Mouse (Mus musculus) ES-E14 (cell line): ENCODE measurements around the gene Gm27029. TPM values are rescaled to one million over a fixed set of nuclear protein-coding genes. Genes with fewer than 3 reads are reported as not detected.
"Not testable (repeated sequence)": the region's sequence is repeated elsewhere in the genome, so short reads cannot be mapped to it uniquely, and the experiment has no call there.

Experiments
- DNase-seq: peaks from one replicate; pipeline ENCODE4 v3.0.0-alpha.2; 2013; ENCODE audit warnings: low read depth, low spot score
- H3K27ac ChIP-seq: 2 replicates; pipeline ENCODE4 v1.5.1; 2012; ENCODE audit warnings: low read depth, mild to moderate bottlenecking, low read length, moderate library complexity, mixed read lengths; ENCODE audit not compliant: poor library complexity, insufficient read depth, severe bottlenecking
- H3K36me3 ChIP-seq: 2 replicates; pipeline ENCODE4 v1.6.1; 2012; ENCODE audit warnings: mild to moderate bottlenecking, low read length, moderate library complexity, mixed read lengths; ENCODE audit not compliant: control insufficient read depth, poor library complexity, insufficient read depth, severe bottlenecking
- H3K4me1 ChIP-seq, 2 experiments: fragments of 150-350 bp in 1 of 2; sonication (generic) in 1 of 2; 2 replicates each; pipeline ENCODE4 v1.6.1; 2012; ENCODE audit warnings: low read length in 2 of 2, mild to moderate bottlenecking in 1 of 2, mixed read lengths in 1 of 2; ENCODE audit not compliant: control insufficient read depth in 2 of 2, insufficient read depth in 2 of 2, poor library complexity in 1 of 2
- H3K4me3 ChIP-seq, 2 experiments: fragments of 150-350 bp in 1 of 2; sonication (generic) in 1 of 2; 2 replicates each; pipeline ENCODE4 v1.5.1; 2012; ENCODE audit warnings: low read length in 2 of 2, low read depth in 1 of 2, mild to moderate bottlenecking in 1 of 2, mixed read lengths in 1 of 2; ENCODE audit not compliant: insufficient read depth in 1 of 2, poor library complexity in 1 of 2, severe bottlenecking in 1 of 2
- H3K9ac ChIP-seq: 2 replicates; pipeline ENCODE4 v1.6.1; 2012; ENCODE audit warnings: low read depth, mild to moderate bottlenecking, low read length, mixed read lengths; ENCODE audit not compliant: poor library complexity, insufficient read depth, severe bottlenecking
- H3K9me3 ChIP-seq: fragments of 150-350 bp; sonication (generic); 2 replicates; pipeline ENCODE4 v1.6.1; 2012; ENCODE audit warnings: low read depth, mild to moderate bottlenecking, low read length; ENCODE audit not compliant: control insufficient read depth, insufficient read depth
- CHD2 ChIP-seq: IDR thresholded peaks from 2 replicates; pipeline ENCODE4 v1.6.1; 2014; ENCODE audit warnings: mild to moderate bottlenecking, low read depth, low read length, inconsistent platforms
- HCFC1 ChIP-seq: IDR thresholded peaks from 2 replicates; pipeline ENCODE4 v1.6.1; 2012; ENCODE audit warnings: low read length, inconsistent platforms, borderline replicate concordance; ENCODE audit not compliant: insufficient read depth
- MAFK ChIP-seq: IDR thresholded peaks from 2 replicates; pipeline ENCODE4 v1.6.1; 2014; ENCODE audit warnings: mild to moderate bottlenecking, low read depth, low read length, inconsistent platforms; ENCODE audit not compliant: insufficient read depth
- ZC3H11A ChIP-seq: IDR thresholded peaks from 2 replicates; pipeline ENCODE4 v1.6.1; 2012; ENCODE audit warnings: low read depth, mild to moderate bottlenecking, inconsistent platforms, low read length, borderline replicate concordance
- ZNF384 ChIP-seq: IDR thresholded peaks from 2 replicates; pipeline ENCODE4 v1.6.1; 2012; ENCODE audit warnings: low read depth, low read length, inconsistent platforms
- in situ Hi-C, 2 experiments: fragments of 600-800 bp; cut with MboI; formaldehyde crosslinking; loops; one replicate each; pipeline ENCODE4 v1.15.1; 2025; ENCODE audit warnings: low sequenced_read_pairs in 2 of 2, inconsistent platforms in 1 of 2; ENCODE audit not compliant: unreplicated experiment in 2 of 2
- total RNA-seq: library from RNA; depleted of rRNA; stranded (reverse); fragments of 300-350 nt; gene quantifications from 2 replicates; pipeline ENCODE4 v1.2.3, GENCODE M21; 2012

Gm27029 gene
- total RNA-seq, 1 experiment = 5.4 TPM

DNA sequence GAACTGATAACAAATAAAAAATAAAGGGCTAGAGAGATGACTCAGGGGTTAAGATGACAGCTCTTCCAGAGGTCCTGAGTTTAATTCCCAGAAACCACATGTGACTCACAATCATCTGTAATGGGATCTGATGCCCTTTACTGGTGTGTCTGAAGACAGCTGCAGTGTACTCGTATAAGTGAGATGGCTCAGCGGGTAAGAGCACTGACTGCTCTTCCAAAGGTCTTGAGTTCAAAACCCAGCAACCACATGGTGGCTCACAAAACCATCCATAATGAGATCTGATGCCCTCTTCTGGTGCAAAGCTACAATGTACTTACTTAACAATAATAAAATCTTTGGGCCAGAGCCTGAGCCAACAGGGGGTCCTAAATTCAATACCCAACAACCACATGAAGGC, 9.3 kb downstream of the Gm27029 start:
- in situ Hi-C loops = no loop called here
- TF ChIP-seq CHD2 (no peak), MAFK (no peak), ZNF384 (no peak), HCFC1 (no peak), ZC3H11A (no peak)
- peaks cover 22% of the 10 kb centered on the region for H3K36me3 ChIP-seq
- peaks cover 4 to 14% of the 10 kb centered on the region in 2 experiments; a peak in 2 of 4 replicates for H3K4me1 ChIP-seq
- no peak overlapping the region for H3K9ac ChIP-seq
- no peak overlapping the region for H3K27ac ChIP-seq
- no peaks in the 10 kb centered on the region for H3K9me3 ChIP-seq
- H3K4me3 ChIP-seq = no peak overlapping the region
- DNase-seq = no peak

DNA sequence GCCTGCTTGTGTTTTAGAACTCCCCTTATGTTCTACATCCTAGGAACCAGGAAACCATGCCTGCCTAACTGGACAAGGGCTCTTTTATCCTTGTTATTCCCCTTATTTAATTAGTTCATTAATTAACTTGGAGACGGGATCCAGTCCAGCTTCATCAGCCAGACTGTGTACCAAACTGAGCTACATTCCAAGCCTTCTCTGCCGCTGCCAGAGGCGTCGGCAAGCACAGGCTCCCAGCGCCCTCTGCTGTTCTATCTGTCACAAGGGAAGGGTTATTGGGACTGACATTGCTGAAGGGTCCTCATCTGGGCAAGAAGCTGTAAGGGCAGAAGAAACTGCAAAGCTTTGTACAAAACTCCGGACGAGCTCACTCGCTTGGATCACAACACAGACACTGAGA, 29.5 kb downstream of the Gm27029 start:
- TF ChIP-seq ZC3H11A (peak; percentile 81; the same call in 1 of the 2 replicates), HCFC1 (no peak)
- in situ Hi-C loops = loop anchor here in 1 of 2 experiments (10.0 kb wide), 1 partner anchor 50 kb away; no protein-coding TSS in a partner anchor
- H3K36me3 ChIP-seq = no peaks in the 10 kb centered on the region
- no peaks in the 10 kb centered on the region for H3K9me3 ChIP-seq
- H3K9ac ChIP-seq = no peak overlapping the region
- no peak for DNase-seq
- H3K4me3 ChIP-seq = no peak overlapping the region
- H3K4me1 ChIP-seq = no peaks in the 10 kb centered on the region
- H3K27ac ChIP-seq = no peak overlapping the region

DNA sequence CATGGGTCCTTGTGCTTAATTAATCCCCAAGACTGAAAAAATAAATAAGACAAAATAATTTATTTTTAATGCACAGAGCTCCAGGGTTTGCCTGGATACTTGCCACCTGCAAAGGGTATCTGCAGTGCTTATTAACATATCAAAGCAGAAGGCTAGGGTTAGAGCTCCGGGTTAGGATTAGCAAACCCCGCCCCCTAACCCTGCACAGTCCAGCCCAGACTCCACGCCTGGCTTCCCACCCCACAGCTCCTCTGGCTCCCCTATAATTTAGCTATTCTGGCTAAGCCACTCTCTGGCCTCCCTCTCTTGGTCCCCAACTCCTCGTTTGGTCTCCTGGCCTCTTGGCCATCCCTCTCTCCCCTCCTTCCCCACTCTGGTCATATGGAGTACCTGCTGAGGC, 42.8 kb downstream of the Gm27029 start:
- Histone ChIP-seq H3K4me3 (no peak overlapping the region), H3K9ac (no peak overlapping the region), H3K27ac (no peak overlapping the region), H3K4me1 (peaks cover 2% of the 10 kb centered on the region in 2 experiments; a peak in 2 of 4 replicates), H3K36me3 (no peaks in the 10 kb centered on the region), H3K9me3 (no peaks in the 10 kb centered on the region)
- in situ Hi-C loops = no loop called here
- TF ChIP-seq HCFC1 = no peak
- TF ChIP-seq ZC3H11A = no peak
- no peak for TF ChIP-seq CHD2
- TF ChIP-seq ZNF384 = no peak
- DNase-seq = peak; percentile 37

DNA sequence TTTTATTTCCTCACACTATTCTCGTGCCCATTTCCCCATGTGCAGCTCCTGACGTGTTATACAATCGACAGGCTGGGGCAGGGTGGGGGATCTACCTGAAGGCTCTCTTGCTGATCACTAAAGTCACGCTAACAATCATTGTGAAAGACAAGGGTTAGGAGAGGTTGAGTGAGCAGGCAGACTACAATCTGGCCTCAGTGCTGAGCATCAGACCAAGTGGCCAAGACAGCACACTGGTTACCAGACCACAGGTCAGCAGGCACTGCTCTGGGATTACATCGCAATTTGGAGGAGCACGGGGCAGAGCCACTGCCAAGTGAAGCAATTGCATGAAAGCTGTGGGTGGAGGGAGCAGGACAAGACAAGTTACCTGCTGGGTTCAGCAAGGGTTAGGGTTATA, 45.7 kb downstream of the Gm27029 start:
- in situ Hi-C loops = no loop called here
- H3K27ac ChIP-seq = no peak overlapping the region
- no peak overlapping the region for H3K4me3 ChIP-seq
- H3K4me1 ChIP-seq = peaks cover 2% of the 10 kb centered on the region in 2 experiments; a peak in 2 of 4 replicates
- no peak overlapping the region for H3K9ac ChIP-seq
- no peak for DNase-seq
- TF ChIP-seq HCFC1 = no peak
- H3K9me3 ChIP-seq = no peaks in the 10 kb centered on the region
- H3K36me3 ChIP-seq = no peaks in the 10 kb centered on the region

DNA sequence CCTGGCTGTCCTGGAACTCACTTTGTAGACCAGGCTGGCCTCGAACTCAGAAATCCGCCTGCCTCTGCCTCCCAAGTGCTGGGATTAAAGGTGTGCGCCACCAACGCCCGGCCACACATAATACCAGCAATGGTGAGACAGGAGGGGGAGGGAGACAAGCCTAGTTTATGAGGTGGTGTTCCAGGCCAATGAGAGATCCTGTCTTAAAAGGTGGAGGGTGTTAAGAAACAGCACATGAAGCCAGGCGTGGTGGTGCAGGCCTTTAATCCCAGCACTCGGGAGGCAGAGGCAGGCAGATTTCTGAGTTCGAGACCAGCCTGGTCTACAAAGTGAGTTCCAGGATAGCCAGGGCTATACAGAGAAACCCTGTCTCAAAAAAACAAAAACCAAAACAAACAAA, 46.4 kb downstream of the Gm27029 start:
- in situ Hi-C loops = not testable (repeated sequence)

More for the DNA sequence above, 46.4 kb downstream of the Gm27029 start:
- not testable (repeated sequence) for H3K9ac ChIP-seq, H3K9me3 ChIP-seq, H3K27ac ChIP-seq, H3K36me3 ChIP-seq, DNase-seq, H3K4me1 ChIP-seq, H3K4me3 ChIP-seq
